Mouse (Mus musculus) embryonic facial prominence, embryonic 10.5 days (tissue): ENCODE measurements around the gene Strn. TPM values are rescaled to one million over a fixed set of nuclear protein-coding genes. Genes with fewer than 3 reads are reported as not detected.
"Not testable (repeated sequence)": the region's sequence is repeated elsewhere in the genome, so short reads cannot be mapped to it uniquely, and the experiment has no call there.

ENCODE experiments used
- DNase-seq: peaks from one replicate; pipeline ENCODE4 v3.0.0-alpha.2; 2017; ENCODE audit warnings: low spot score
- H3K27ac ChIP-seq: fragments of 300-500 bp; sonication (generic); replicated peaks from 2 replicates; pipeline ENCODE4 v1.5.1; 2016; ENCODE audit warnings: mild to moderate bottlenecking
- H3K27me3 ChIP-seq: fragments of 300-500 bp; sonication (generic); replicated peaks from 2 replicates; pipeline ENCODE4 v1.6.1; 2016; ENCODE audit warnings: low read depth, mild to moderate bottlenecking; ENCODE audit not compliant: poor library complexity, severe bottlenecking
- H3K36me3 ChIP-seq: fragments of 300-500 bp; sonication (generic); replicated peaks from 2 replicates; pipeline ENCODE4 v1.6.1; 2016; ENCODE audit warnings: mild to moderate bottlenecking, moderate library complexity
- H3K4me1 ChIP-seq: fragments of 300-500 bp; sonication (generic); 2 replicates; pipeline ENCODE4 v1.6.1; 2016
- H3K4me3 ChIP-seq: fragments of 300-500 bp; sonication (generic); 2 replicates; pipeline ENCODE4 v1.5.1; 2016; ENCODE audit warnings: mild to moderate bottlenecking, moderate library complexity
- H3K9me3 ChIP-seq: fragments of 300-500 bp; sonication (generic); 2 replicates; pipeline ENCODE4 v1.6.1; 2016; ENCODE audit warnings: mild to moderate bottlenecking
- WGBS: fragments of 180-500 bp; shearing (Covaris S2); methylation state at CpG from one replicate; pipeline ENCODE4 v1.1.7; 2016; 5-methylcytosine and 5-hydroxymethylcytosine counted together
- polyA plus RNA-seq: library from polyadenylated mRNA; unstranded; fragments of >200 nt; fragmentation: Nextera tagmentation; extraction: Ambion mirVana; gene quantifications from 2 replicates; pipeline ENCODE4 v1.2.1, GENCODE M21; 2016

Gene Strn
- polyA plus RNA-seq, 1 experiment from 2014 or later: 7.1 TPM

- Histone ChIP-seq H3K27ac (no peak overlapping the region), H3K4me3 (no peak overlapping the region), H3K27me3 (no peaks in the 10 kb centered on the region), H3K36me3 (peaks cover 2% of the 10 kb centered on the region; the same call in 1 of the 2 replicates), H3K4me1 (no peaks in the 10 kb centered on the region), H3K9me3 (no peaks in the 10 kb centered on the region)
- 88% methylated on average over 1 of the region's 1 CpGs for whole genome bisulfite sequencing
- DNase-seq: no peak
These were observed 38.0 kb downstream of the Strn start for GRCm38 (mm10) chr17:78698965-78699364.

GRCm38 (mm10) chr17:78697462-78697861, 39.5 kb downstream of the Strn start:
- WGBS: 90% methylated on average over 4 of the region's 4 CpGs
- no peak for DNase-seq

GRCm38 (mm10) chr17:78696922-78697321, 40.1 kb downstream of the Strn start:
- H3K4me3 ChIP-seq: no peak overlapping the region
- WGBS: 81% methylated on average over 5 of the region's 5 CpGs
- peaks cover 4% of the 10 kb centered on the region; the same call in 1 of the 2 replicates for H3K36me3 ChIP-seq

More at GRCm38 (mm10) chr17:78697462-78697861, 39.5 kb downstream of the Strn start:
- Histone ChIP-seq H3K9me3 (no peaks in the 10 kb centered on the region), H3K4me3 (no peak overlapping the region), H3K27ac (no peak overlapping the region), H3K27me3 (no peaks in the 10 kb centered on the region), H3K4me1 (no peaks in the 10 kb centered on the region), H3K36me3 (0 out of 2 replicates have a peak, but pooled peaks cover under 1% of the 10 kb centered on the region)

GRCm38 (mm10) chr17:78689231-78689630, 47.8 kb downstream of the Strn start:
- DNase-seq, H3K4me3 ChIP-seq, H3K4me1 ChIP-seq, H3K27ac ChIP-seq, H3K27me3 ChIP-seq: not testable (repeated sequence)
- WGBS: 93% methylated on average over 3 of the region's 3 CpGs
- Histone ChIP-seq H3K36me3 (peaks cover 34% of the 10 kb centered on the region), H3K9me3 (peaks cover 12% of the 10 kb centered on the region; the same call in 1 of the 2 replicates)

More at GRCm38 (mm10) chr17:78696922-78697321, 40.1 kb downstream of the Strn start:
- Histone ChIP-seq H3K4me1 (no peaks in the 10 kb centered on the region), H3K27ac (no peak overlapping the region), H3K27me3 (no peaks in the 10 kb centered on the region), H3K9me3 (no peaks in the 10 kb centered on the region)
- no peak for DNase-seq

- no peak overlapping the region for H3K4me3 ChIP-seq
These were observed 49.0 kb downstream of the Strn start for GRCm38 (mm10) chr17:78687971-78688370.

GRCm38 (mm10) chr17:78685004-78685403, 52.0 kb downstream of the Strn start:
- no peak for DNase-seq
- peaks cover 14% of the 10 kb centered on the region for H3K36me3 ChIP-seq
- H3K27me3 ChIP-seq: no peaks in the 10 kb centered on the region
- H3K4me1 ChIP-seq: no peaks in the 10 kb centered on the region
- no peak overlapping the region for H3K4me3 ChIP-seq
- H3K9me3 ChIP-seq: no peaks in the 10 kb centered on the region
- H3K27ac ChIP-seq: no peak overlapping the region
- 88% methylated on average over 5 of the region's 5 CpGs for WGBS

More at GRCm38 (mm10) chr17:78687971-78688370, 49.0 kb downstream of the Strn start:
- Histone ChIP-seq H3K27me3 (no peaks in the 10 kb centered on the region), H3K9me3 (peaks cover 12% of the 10 kb centered on the region; the same call in 1 of the 2 replicates), H3K36me3 (peaks cover 34% of the 10 kb centered on the region), H3K27ac (no peak overlapping the region), H3K4me1 (no peaks in the 10 kb centered on the region)
- no peak for DNase-seq
- 90% methylated on average over 5 of the region's 5 CpGs for WGBS

- Histone ChIP-seq H3K4me3 (no peak overlapping the region), H3K27me3 (no peaks in the 10 kb centered on the region), H3K27ac (no peak overlapping the region), H3K36me3 (peaks cover 13% of the 10 kb centered on the region), H3K9me3 (no peaks in the 10 kb centered on the region), H3K4me1 (no peaks in the 10 kb centered on the region)
- WGBS: 84% methylated on average over 6 of the region's 6 CpGs
- no peak for DNase-seq
These were observed 54.6 kb downstream of the Strn start for GRCm38 (mm10) chr17:78682351-78682750.

- no peak overlapping the region for H3K27ac ChIP-seq
- WGBS: 89% methylated on average over 11 of the region's 11 CpGs
These were observed 57.5 kb downstream of the Strn start for GRCm38 (mm10) chr17:78679503-78679902.

GRCm38 (mm10) chr17:78676813-78677212, 60.2 kb downstream of the Strn start:
- no peak for DNase-seq
- 93% methylated on average over 11 of the region's 11 CpGs for WGBS
- no peaks in the 10 kb centered on the region for H3K27me3 ChIP-seq

More at GRCm38 (mm10) chr17:78679503-78679902, 57.5 kb downstream of the Strn start:
- Histone ChIP-seq H3K27me3 (no peaks in the 10 kb centered on the region), H3K9me3 (no peaks in the 10 kb centered on the region), H3K36me3 (peaks cover 14% of the 10 kb centered on the region), H3K4me1 (no peaks in the 10 kb centered on the region), H3K4me3 (no peak overlapping the region)
- DNase-seq: no peak

GRCm38 (mm10) chr17:78664962-78665545, 71.9 kb downstream of the Strn start:
- Histone ChIP-seq H3K27ac (no peak overlapping the region), H3K4me1 (peaks cover 4% of the 10 kb centered on the region; the same call in 1 of the 2 replicates), H3K27me3 (no peaks in the 10 kb centered on the region), H3K4me3 (no peak overlapping the region), H3K36me3 (peaks cover 78% of the 10 kb centered on the region), H3K9me3 (peaks cover 1% of the 10 kb centered on the region; the same call in 1 of the 2 replicates)
- no peak for DNase-seq
- 72% methylated on average over 9 of the region's 9 CpGs for WGBS

More at GRCm38 (mm10) chr17:78676813-78677212, 60.2 kb downstream of the Strn start:
- Histone ChIP-seq H3K9me3 (no peaks in the 10 kb centered on the region), H3K27ac (no peak overlapping the region), H3K4me3 (no peak overlapping the region), H3K36me3 (peaks cover 24% of the 10 kb centered on the region), H3K4me1 (no peaks in the 10 kb centered on the region)

- H3K4me1 ChIP-seq: no peaks in the 10 kb centered on the region
- H3K27ac ChIP-seq: no peak overlapping the region
- peaks cover 2% of the 10 kb centered on the region; the same call in 1 of the 2 replicates for H3K9me3 ChIP-seq
- no peaks in the 10 kb centered on the region for H3K27me3 ChIP-seq
- H3K36me3 ChIP-seq: peaks cover 69% of the 10 kb centered on the region
- WGBS: 79% methylated on average over 10 of the region's 10 CpGs
- DNase-seq: no peak
- H3K4me3 ChIP-seq: no peak overlapping the region
These were observed 82.2 kb downstream of the Strn start for GRCm38 (mm10) chr17:78654841-78655240.

GRCm38 (mm10) chr17:78643853-78644475, 93.0 kb downstream of the Strn start:
- Histone ChIP-seq H3K9me3 (no peaks in the 10 kb centered on the region), H3K36me3 (peaks cover 11% of the 10 kb centered on the region), H3K27ac (no peak overlapping the region), H3K27me3 (no peaks in the 10 kb centered on the region), H3K4me1 (no peaks in the 10 kb centered on the region), H3K4me3 (no peak overlapping the region)
- 88% methylated on average over 17 of the region's 17 CpGs for WGBS
- no peak for DNase-seq

- Histone ChIP-seq H3K36me3 (peaks cover 2% of the 10 kb centered on the region; the same call in 1 of the 2 replicates), H3K27ac (no peak overlapping the region), H3K27me3 (no peaks in the 10 kb centered on the region), H3K4me1 (no peaks in the 10 kb centered on the region), H3K9me3 (no peaks in the 10 kb centered on the region), H3K4me3 (no peak overlapping the region)
- WGBS: 90% methylated on average over 4 of the region's 4 CpGs
- DNase-seq: no peak
These were observed 94.7 kb downstream of the Strn start for GRCm38 (mm10) chr17:78642259-78642658.
